Mouse (Mus musculus) bone marrow macrophage, adult 2 months (primary cell): Measurements from ENCODE around the gene Rassf4.

Experiments used
- CTCF ChIP-seq: IDR thresholded peaks from 2 replicates; pipeline ENCODE4 v1.5.1; 2012; ENCODE audit warnings: low read depth, mild to moderate bottlenecking, low read length, moderate library complexity
- POLR2A ChIP-seq: IDR thresholded peaks from 2 replicates; pipeline ENCODE4 v1.6.1; 2012; ENCODE audit warnings: mild to moderate bottlenecking, low read depth, low read length, borderline replicate concordance

GRCm38 (mm10) chr6:116628539-116629171 lies 45.1 kb downstream of the Rassf4 start, which contains the start of gene Zfp422:
- no peak for TF ChIP-seq CTCF
- 0 out of 2 replicates have a peak, but pooled peaks have one; percentile 18 for TF ChIP-seq POLR2A
